Mouse (Mus musculus) layer of hippocampus, adult 11-12 months (tissue): ENCODE data around the gene Dlgap1.

Experiments
- DNase-seq: peaks from one replicate; pipeline ENCODE4 v3.0.0; 2022; ENCODE audit warnings: low spot score

Dlgap1 gene

DNA sequence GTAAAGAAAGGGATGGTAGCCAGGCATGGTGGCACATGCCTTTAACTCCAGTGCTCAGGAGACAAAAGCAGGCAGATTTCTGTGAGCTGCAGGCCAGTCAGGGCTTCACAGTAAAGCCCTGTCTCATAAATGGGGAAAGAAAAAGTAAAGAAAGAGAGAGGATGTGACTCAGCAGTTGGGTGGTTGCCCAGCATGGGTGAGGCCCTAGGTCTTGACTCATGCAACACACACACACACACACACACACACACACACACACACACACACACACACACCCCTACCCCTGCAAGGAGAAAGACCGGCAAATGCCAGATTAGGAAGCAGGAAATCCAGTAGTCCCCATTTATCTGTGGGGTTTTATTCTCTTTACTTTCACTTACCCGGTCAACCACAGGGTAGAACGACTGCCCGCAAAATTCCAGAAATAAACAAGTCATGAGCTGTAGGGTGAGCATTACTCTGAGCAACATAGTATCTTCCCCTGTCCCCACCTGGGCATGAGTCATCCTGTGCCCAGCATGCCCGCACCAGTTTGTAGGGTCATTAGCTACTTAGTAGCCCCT, 759.9 kb downstream of the Dlgap1 start:
- DNase-seq, result peak; percentile 68

DNA sequence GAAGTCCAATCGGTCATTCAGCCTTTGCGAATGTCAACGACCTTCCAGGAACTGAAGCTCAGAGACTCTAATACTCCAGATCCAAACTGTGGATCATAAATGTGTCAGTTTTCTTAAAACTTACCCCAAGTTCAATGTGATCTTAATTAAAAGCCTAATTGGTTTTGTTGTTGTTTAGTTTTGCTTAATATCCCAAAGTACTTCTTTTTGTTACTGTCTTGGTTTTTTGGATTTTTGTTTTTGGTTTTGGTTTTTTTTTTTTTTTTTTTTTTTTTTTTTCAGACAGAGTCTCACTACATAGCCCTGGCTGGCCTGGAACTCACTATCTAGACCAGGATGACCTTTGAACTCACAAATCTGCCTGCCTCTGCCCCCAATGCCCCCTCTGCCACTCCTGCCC, 765.9 kb downstream of the Dlgap1 start:
- DNase-seq, result no peak

DNA sequence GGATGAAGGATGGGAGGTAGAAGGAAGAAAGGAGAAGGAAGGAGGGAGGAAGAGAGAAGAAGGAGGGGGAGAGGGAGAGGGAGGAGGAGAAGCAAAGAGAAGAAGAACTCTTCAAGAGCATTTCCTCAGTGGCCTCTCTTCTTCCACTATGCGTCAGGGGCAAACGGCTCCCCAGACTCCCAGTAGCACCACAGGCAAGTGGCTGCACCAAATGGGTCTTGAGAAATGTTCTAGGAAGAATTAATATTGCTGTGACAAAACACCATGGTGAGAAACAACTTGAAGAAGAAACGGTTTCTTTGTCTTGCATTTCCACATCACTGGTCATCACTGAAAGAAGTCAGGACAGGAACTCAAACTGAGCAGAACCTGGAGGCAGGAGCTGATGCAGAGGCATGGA, 766.5 kb downstream of the Dlgap1 start:
- DNase-seq, result no peak

DNA sequence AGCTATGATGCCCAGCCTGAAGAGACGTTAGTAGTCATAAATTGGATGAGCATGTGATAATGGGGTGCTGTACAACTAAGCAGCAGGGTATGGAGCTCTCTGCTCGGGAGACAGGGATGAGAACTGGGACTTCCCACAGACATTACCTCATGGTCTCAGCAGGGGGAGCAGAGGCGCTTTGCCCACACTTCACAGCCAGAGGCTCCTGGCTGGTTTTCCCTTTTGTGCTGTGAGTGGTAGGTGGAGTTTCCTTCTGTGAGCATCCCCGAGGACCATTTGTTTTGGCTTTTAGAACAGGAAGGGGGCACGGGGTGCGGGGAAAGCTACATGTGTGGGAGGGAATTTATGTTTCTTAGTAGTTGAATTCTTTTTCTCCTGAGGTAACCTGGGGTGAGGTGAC, 768.6 kb downstream of the Dlgap1 start:
- DNase-seq, result peak; percentile 65

DNA sequence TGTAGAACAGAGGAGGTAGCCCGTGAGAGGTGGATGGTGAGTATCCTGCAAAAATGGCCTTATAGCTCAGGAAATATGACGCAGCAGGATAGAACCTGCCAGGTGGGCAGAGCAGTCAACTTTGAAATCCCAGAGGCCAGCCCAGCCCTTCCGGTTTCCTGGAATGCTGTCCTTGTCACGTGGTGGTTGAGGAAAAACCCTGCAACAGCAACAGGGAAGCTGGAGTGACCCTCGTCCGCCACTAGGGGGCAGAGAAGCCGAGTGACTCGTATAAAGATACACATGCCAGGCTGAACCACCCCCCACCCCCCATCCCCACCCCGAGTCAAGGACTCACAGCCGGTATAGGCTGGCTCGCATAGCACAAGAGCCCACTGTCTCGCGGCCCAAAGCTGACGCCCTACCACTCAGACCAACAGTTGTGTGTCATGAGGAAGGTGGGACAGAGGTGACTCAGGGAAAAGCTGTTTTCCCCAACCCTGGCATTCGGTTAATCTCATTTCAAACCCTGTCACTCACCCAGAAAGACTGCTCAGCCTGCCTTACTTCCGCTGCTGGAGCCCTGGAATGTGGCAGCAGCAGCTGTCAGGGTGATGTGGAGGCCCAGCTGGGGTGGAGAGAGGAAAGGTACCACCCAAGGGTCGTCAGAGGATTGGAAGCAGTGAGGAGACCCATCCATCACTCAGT, 769.4 kb downstream of the Dlgap1 start:
- DNase-seq, result peak; percentile 76

DNA sequence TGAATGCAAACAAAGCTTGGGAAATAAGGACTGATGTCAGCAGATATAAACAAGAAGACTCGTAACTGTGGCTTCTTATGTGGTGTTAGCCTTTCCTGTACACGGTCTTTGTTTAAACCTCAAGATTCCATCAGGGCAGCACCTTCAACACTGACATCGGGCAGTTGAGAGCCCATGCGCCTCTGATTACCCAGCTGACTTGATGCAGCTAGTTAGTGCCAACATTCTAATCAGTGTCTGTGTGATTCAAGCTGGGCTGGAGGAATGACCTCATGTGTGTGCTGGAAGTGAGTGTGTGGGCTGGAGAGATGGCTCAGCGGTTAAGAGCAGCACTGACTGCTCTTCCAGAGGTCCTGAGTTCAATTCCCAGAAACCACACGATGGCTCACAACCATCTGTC, 770.5 kb downstream of the Dlgap1 start:
- no peak for DNase-seq

DNA sequence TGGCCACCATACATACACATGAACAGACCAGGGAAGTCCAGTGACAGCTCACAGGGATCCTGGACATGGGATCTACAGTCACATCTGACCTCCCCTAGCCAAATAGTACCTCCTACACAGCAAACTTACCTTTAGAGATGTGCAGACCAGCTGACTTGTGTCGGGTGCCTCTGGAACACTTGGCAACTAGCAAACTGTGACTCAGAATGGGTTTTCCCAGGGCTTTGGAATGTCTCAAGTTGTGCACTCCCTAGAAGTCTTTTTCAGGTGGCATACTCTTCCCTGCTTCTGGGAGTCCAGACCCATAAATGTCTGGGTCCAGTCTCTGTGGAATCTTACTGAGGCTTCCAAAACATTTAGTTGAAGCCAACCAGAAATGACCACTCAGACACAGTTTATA, 772.8 kb downstream of the Dlgap1 start:
- no peak for DNase-seq

DNA sequence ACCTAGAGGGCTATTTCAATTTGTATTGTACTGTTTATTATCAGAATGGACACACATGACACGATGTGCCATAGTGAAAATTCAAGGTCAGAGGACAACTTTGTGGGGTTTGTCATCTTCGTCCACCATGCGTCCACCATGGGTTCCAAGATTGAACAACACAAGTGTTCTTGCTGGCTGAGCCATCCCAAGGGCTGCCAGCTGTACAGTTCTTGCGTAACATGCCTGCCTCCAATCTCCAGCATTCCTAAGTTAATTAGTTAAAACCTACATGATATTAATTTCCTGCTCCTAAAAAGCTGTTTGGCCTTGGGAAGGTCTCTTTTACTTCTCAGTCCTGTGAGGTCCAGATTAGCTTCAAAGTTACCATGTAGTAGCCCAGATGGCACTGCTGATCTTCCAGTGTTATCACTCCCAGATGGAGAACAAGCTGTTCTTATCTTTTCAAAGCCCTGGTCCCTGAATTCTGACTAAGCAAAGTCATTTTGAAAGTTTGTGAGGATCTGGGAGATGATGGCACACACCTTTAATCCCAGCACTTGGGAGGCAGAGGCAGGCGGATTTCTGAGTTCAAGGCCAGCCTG, 775.8 kb downstream of the Dlgap1 start:
- no peak for DNase-seq

DNA sequence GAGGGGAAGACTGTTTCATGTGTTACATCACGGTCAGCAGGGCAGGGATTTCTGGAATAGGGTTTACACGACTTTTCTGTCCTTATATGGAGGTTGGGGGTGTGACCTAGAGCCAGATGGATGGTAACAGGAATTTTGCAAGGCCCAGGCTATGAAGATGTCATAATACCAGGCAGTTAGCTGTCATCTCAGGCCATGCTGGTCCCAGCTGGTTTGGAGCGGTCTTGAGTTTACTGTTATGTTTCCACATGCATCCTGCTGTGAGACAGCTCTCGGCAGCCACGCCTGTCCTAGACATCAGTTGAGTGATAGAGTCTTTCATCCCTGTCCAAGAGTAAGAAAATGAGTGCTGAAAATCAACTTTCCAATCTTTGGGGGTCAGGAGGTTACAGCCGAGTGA, 776.5 kb downstream of the Dlgap1 start:
- no peak for DNase-seq

DNA sequence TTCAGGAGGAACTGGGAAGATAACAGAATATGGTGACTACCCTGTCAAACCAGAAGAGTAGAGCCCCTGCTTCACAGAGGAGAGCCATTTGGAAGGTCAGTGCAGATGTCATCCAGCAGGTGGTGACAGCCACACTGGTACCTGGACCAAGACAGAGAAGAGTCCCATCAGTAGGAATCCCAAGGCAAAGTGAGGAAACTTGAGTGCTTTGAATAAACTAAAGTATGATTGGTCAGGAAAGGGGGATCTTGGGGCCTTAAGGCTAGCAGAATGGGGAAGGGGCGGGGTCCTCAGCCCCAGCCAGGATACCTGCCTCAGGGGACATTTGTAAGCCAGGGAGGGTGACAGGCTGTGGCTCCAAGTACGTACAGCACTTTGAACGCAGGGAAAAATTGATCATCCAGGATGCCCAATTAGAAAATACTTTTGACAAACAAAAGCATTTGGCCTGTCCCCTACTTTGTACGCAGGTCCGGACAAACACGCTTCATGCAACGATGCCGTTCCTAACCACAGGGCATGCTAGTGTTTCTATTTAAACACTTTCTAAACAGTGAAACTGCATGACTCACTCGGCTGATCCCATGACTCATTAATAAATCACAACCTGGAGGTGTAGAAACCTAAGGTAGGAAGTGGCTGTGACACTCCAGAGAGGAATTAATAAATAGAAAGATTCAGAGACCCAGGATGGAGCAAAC, 777.7 kb downstream of the Dlgap1 start:
- DNase-seq, result no peak

DNA sequence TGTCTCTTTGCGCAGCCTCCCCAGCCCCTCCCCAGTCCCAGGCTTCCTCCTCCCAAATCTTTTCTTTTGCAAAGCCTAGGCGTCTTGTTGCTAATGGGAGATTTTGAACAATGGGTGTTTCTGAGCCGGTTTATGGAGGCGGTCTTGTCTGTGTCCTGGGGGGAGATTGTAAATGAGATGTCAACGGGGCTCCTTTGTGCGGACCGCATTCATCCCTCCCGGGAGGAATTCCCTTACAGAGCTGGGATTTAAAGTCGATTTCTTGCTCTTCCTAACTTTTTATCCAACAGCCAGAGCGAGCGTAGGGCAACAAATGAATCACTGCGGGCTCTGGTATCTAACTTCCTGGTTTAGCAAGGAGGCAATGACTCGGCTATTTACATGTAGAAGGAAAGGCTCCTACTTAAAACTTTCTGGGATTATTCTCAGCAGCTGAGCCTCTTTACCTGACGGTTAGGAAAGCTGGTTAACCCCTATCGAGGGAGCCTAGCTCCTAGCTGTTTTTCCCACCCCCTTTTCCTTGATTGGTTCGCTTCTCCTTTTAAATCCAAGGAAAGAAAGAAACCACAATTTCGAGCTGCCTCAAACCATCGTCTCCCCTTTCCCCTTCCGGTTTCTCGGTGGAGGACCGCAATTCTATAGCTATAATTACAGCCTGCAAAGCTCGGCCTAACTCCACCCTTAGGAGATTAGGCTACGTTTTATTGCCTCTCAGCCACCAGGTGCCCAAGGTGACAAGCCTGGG, 779.0 kb downstream of the Dlgap1 start:
- DNase-seq, result no peak

DNA sequence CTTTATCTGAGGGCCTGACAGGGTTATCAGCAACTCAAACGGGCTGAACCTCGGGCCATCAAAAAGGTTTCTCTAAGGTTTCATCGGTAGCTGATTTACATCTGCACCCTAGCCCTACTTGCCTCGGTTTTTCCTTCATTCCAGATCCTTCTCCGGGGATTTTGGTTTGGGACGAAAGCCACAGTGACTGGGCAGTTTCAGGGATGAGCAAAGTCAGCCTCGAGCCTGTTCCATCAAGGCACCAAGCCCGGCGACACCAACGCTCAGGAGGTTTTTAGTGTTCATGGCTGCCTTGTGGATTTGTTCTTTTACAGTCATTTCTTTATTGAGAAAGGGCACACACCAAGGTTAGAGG, 779.6 kb downstream of the Dlgap1 start:
- no peak for DNase-seq

DNA sequence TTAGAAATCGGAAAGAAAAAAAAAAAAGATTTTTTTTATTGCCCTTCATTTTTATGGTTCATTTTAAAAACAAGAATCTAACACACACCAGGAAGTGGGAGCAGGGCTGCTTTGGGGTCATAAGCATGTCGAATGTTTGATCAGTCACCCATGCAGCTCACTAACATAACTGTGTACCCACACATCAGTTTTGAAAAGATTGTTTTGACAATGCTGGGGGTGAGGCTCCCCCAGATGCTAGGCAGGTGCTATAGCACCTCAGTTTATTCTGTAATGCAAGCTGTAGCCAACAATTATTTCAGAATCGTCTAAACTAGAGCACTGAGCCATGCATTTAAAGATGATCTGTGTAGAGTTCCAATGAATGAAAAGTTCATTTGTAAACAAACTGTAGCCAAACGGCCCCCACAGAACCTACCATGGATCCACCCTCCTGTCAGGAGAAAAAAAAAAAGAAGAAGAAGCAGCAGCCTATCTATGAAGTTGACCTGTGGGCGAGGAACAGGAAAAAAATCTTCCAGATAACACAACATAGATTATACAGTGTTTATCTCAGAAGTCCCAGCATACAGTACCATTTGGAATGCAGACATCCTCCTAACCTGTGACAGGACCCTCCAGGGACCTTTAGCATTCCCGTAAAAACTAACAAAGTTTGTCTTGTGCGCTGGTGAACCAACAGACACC, 780.2 kb downstream of the Dlgap1 start:
- no peak for DNase-seq

DNA sequence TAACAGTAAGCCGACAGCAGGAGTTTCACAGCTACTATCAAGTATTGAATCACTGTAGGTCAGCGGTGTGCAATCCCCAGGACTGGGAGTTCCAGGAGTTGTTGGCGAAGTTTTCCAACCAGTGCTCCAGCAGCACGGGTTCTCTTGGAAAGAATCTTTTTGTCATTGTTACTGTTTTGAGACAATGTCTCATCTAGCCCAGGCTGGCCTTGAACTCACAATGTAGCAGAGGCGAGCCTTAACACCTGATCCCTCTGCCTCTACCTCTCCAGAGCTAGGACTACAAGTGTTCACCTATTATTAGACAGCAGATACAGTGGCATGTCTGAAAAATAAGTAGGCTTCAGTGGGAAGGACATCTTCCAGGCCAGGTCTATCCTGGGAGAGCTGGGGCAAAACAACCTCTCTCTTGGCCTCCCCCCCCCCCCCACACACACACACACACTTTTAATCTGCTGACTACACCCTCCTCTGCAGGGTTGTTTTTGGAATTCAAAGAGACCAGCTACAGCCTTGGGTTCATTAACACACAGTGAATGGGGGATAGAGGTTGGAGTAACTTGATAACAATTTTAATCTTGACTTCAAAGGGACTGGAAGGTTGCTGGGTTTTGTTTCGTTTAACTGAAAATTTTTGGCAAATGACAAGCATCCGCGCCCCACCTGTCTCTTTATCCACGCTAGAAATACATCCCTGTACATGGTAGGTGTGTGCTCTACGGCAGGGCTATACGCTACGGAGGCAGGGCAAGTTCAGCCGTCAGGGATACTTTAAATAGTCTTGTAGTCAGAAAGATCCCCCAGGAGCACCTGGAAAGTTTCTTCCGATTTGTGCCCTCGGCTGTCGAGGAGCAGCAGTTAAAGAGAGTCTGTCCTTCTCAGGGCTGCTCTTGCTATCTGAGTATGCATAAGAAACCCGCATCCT, 781.6 kb downstream of the Dlgap1 start:
- DNase-seq, result no peak

DNA sequence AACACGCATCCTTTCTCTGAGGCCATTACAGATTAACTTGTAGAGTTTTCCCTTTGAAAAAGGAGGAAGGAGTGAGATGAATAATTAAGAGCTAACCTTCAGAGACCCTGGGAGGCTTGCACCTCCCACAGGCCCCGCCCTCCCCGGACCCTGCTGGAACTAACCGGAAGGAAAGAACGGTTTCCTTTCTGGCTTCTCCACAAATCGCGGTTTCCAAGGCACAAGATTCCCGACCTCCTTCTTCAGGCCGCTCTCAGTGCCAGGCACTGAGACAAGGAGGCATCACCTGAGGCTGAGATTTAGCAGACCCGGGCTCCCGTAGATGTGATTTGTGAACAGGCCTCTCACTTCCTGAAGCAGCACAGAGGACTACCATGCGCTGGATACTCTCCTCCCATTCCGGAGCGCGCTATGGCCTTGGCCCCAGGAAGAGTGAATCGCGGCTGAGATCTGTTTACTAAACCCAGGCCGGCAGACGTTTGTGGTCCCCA, 782.3 kb downstream of the Dlgap1 start:
- DNase-seq, result no peak

DNA sequence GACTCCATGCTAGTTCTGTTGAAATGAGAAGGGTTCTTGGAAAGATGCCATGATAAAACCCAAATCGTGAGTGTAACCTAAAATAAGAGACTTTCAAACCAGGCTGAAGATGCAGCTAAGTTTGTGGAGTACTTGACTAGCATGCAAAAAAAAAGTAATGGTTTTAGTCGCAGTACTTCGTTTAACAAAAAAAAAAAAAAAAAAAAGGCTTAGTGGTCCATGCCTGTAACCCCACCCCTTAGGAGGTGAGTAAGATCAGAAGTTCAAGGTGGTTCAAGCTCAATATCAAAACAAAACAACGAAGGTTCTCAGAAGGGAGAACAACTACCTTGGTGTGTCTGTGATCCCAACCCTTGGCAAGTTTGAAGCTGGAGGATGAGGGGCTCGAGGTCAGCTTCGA, 782.8 kb downstream of the Dlgap1 start:
- DNase-seq, result no peak

DNA sequence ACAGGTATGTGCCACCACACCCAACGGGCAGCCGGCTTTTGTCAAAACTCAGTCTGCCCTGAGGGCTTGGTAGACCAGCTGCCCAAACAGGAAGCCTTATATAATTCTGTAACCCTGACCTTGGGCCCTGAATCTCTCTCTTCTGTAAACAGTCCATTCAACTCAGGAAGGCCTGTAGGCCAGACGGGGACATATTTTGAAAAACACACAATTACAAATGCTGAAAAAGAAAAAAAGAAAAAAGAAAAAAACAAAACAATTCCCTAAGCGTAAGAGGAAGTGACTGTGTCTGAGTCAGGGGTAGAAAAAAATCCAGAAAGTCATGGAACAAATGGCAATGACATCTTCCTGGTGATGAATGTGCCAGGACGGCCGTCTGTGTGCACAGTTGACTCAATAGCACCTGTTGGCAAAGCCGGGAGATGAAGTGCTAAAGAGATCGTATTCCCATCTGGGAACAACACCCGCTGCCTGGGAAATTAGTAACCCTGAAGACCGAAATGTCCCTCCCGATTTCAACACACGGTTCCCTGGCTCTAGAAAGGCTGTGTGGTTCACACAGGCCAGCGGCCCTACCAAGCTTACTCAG, 784.7 kb downstream of the Dlgap1 start:
- peak; percentile 54 for DNase-seq

DNA sequence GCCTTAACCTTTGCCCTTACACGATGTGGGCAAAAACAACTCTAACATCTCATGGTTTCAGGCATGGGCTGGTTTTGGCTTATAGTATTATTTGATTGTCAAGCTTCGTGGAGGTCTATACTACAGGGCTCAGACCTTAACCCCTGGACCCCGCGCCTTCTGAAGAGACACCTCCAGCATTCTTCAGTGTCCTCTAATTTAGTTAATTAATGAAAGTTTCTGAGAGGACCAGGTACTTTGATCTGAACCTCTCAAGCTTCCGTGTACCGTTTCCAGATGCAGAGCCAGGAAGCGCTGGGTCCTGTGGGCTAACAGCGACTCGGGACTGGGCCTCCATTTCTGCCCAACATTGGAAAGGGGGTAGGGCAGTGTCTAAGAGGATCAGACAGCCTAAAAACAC, 785.2 kb downstream of the Dlgap1 start:
- DNase-seq, result no peak

DNA sequence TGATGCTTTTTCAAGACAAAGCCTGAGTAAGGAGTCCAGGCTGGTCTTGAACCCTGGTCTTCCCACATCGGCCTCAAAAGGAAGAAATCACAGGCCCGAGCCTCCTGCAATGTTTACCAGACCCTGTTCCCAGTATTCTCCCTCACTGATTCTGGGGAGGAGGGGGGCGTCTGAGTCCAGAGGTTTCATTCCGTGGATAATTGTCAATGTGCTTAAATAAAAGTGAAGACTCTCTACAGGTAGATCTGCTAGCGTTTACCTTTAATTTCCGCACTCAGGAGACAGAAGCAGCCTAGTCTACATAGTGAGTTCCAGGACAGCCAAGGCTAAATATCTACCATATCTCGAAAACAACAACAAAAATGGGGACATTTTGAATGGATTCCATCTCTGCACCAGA, 785.8 kb downstream of the Dlgap1 start:
- DNase-seq, result no peak

DNA sequence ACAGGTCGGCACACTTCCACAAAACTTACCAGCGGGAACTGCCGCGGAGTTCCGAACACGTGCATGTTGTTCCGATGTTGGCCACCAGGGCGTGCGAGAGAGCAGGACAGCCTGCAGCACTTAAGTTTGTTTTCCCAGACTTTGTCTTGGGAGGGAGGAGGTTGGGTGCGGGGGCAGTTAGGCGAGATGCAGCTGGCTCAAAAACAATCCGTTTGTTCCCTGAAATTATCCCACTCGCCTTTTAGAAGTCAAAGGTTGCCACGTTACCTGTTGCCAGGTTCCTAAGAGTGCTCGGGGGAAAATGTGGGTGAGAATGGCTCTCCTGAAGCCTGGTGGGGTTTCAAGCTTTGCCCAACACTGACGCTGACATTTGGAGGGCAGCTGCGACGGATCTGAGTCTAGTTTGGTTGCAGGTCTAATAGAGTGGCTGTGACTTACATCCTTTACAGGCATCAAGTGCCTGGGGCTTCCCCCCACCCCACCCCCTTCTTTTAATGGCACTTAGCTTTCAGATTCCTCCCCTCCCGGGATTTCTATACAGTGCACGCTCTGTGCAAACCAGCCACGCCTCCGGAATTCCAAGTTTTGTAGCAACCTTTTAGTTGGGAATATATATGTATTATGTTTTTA, 786.3 kb downstream of the Dlgap1 start:
- peak; percentile 82 for DNase-seq
